Mouse (Mus musculus): ENCODE data around the gene Usp1. TPM values are rescaled to one million over a fixed set of nuclear protein-coding genes. Genes with fewer than 3 reads are reported as not detected.
"Not testable (repeated sequence)": the region's sequence is repeated elsewhere in the genome, so short reads cannot be mapped to it uniquely, and the experiment has no call there.

Gene Usp1
- polyA plus RNA-seq, 1 experiment = 14.0 TPM

DNA sequence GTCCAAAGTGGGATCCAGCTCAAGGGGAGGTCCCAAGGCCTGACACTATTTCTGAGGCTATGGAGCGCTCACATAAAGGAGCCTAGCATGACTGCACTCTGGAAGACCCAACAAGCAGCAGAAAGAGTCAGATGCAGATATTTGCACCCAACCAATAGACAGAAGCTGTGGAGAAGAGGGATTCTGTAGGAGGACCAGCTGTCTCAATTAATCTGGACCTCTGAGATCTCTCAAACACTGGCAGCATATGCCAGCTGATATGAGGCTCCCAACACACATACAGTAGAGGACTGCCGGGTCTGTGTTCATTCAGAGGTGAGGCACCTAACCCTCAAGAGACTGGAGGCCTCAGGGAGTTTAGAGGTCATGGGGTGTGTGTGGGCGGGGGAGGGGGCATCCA lies 56.4 kb downstream of the Usp1 start:
- not testable (repeated sequence) for DNase-seq (ENCODE audit: low spot score)

DNA sequence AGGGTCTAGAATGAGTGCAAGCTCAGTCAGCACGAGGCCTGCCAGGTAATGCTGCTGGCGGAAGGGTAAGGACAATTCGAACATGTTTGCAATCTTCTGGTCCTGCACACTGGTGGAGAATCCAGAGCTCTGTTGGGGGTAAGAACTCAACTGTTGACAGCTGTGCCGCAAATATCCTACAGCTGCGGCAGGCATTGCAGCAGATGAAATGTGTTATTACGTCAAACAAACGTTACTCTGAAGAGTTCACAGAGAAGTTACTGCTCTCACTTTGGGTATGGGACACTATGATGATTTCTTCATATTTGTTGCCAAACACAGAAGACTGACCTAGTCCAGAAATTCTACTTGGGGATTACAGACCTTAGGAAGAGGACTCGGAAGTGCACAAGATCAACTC lies 61.1 kb downstream of the Usp1 start:
- no peak for DNase-seq (ENCODE audit: low spot score)

Other genes starting within 250 kb of the Usp1 start
- 0.03 TPM in 1 of 2 replicates, not detected in the other for gene L1td1, start 197.1 kb upstream of the Usp1 start, polyA plus RNA-seq (2012; rRNA removed)
- gene Kank4, start 106.3 kb upstream of the Usp1 start, polyA plus RNA-seq (2012; rRNA removed) = 2.2 TPM in 2 replicates
- gene I0C0044D17Rik, start 100.0 kb upstream of the Usp1 start, polyA plus RNA-seq (2012; rRNA removed) = not detected in 2 replicates
- 0.04 TPM in 1 of 2 replicates, not detected in the other for gene Angptl3, start 107.1 kb downstream of the Usp1 start, polyA plus RNA-seq (2012; rRNA removed)
- gene Dock7, start 197.1 kb downstream of the Usp1 start, polyA plus RNA-seq (2012; rRNA removed) = 105 and 128 TPM in 2 replicates